Mouse (Mus musculus) CH12.LX (cell line): ENCODE measurements around the gene Ikzf5. TPM values are rescaled to one million over a fixed set of nuclear protein-coding genes. Genes with fewer than 3 reads are reported as not detected.

Experiments
- DNase-seq: peaks from one replicate; pipeline ENCODE4 v3.0.0-alpha.2; 2013; ENCODE audit errors: extremely low read depth
- H3K27ac ChIP-seq: 2 replicates; pipeline ENCODE4 v1.5.1; 2012; ENCODE audit warnings: low read depth, mild to moderate bottlenecking, control low read depth, moderate library complexity; ENCODE audit not compliant: insufficient read depth
- H3K27me3 ChIP-seq: replicated peaks from 2 replicates; pipeline ENCODE3; 2012; ENCODE audit warnings: inconsistent platforms
- H3K36me3 ChIP-seq, 2 experiments: replicated peaks in 1 of 2; 2 replicates each; pipeline versions ENCODE3 to v1.6.1; 2012; ENCODE audit warnings: inconsistent platforms in 1 of 2, low read length in 1 of 2, mild to moderate bottlenecking in 1 of 2, mixed read lengths in 1 of 2, moderate library complexity in 1 of 2; ENCODE audit not compliant: control insufficient read depth in 1 of 2, insufficient read depth in 1 of 2
- H3K4me1 ChIP-seq, 2 experiments: 2 replicates each; pipeline ENCODE4 v1.6.1; 2012; ENCODE audit warnings: inconsistent platforms in 1 of 2, moderate library complexity in 1 of 2; ENCODE audit not compliant: insufficient read depth in 2 of 2, control insufficient read depth in 1 of 2
- H3K4me2 ChIP-seq: 2 replicates; pipeline ENCODE4 v1.6.1; 2012; ENCODE audit warnings: low read depth, mild to moderate bottlenecking, control low read depth; ENCODE audit not compliant: poor library complexity, insufficient read depth, severe bottlenecking
- H3K4me3 ChIP-seq, 3 experiments: fragments of 150-350 bp in 1 of 3; sonication (generic) in 1 of 3; replicated peaks in 1 of 3; 2 replicates each; pipeline versions ENCODE3 to v1.5.1; 2011 to 2012; ENCODE audit warnings: low read depth in 2 of 3, low read length in 2 of 3, mild to moderate bottlenecking in 2 of 3, moderate library complexity in 2 of 3, control low read depth in 1 of 3, improper control_type of control experiment in 1 of 3, inconsistent platforms in 1 of 3, mixed read lengths in 1 of 3; ENCODE audit not compliant: poor library complexity in 1 of 3
- H3K79me2 ChIP-seq: replicated peaks from 2 replicates; pipeline ENCODE4 v1.6.1; 2012; ENCODE audit warnings: mild to moderate bottlenecking, moderate library complexity; ENCODE audit not compliant: control insufficient read depth, poor library complexity, insufficient read depth, severe bottlenecking; ENCODE audit errors: extremely low read depth
- H3K9ac ChIP-seq: 2 replicates; pipeline ENCODE4 v1.6.1; 2012; ENCODE audit warnings: low read depth, mild to moderate bottlenecking, control low read depth, moderate library complexity; ENCODE audit not compliant: insufficient read depth
- H3K9me3 ChIP-seq: replicated peaks from 2 replicates; pipeline ENCODE3; 2012; ENCODE audit warnings: low read length, inconsistent platforms, mixed read lengths
- BHLHE40 ChIP-seq: IDR thresholded peaks from 2 replicates; pipeline ENCODE4 v1.6.1; 2011; ENCODE audit warnings: mild to moderate bottlenecking, low read depth, low read length, improper control_type of control experiment
- CHD2 ChIP-seq: IDR thresholded peaks from 2 replicates; pipeline ENCODE4 v1.6.1; 2011; ENCODE audit warnings: low read length, improper control_type of control experiment
- CTCF ChIP-seq, 2 experiments: IDR thresholded peaks in 1 of 2; conservative IDR thresholded peaks in 1 of 2; 2 replicates each; pipeline ENCODE4 v1.5.1; 2011 to 2012; ENCODE audit warnings: low read depth in 2 of 2, low read length in 2 of 2, improper control_type of control experiment in 1 of 2, inconsistent platforms in 1 of 2, mild to moderate bottlenecking in 1 of 2, moderate library complexity in 1 of 2
- E2F4 ChIP-seq: IDR thresholded peaks from 2 replicates; pipeline ENCODE4 v1.6.1; 2011; ENCODE audit warnings: low read depth, low read length, improper control_type of control experiment; ENCODE audit not compliant: insufficient replicate concordance
- HCFC1 ChIP-seq: IDR thresholded peaks from 2 replicates; pipeline ENCODE4 v1.6.1; 2012; ENCODE audit warnings: low read depth, mild to moderate bottlenecking, inconsistent platforms, low read length, improper control_type of control experiment
- JUN ChIP-seq: IDR thresholded peaks from 2 replicates; pipeline ENCODE4 v1.6.1; 2011; ENCODE audit warnings: low read depth, mild to moderate bottlenecking, low read length, improper control_type of control experiment, moderate library complexity; ENCODE audit not compliant: insufficient read depth
- KAT2A ChIP-seq: IDR thresholded peaks from 2 replicates; pipeline ENCODE4 v1.6.1; 2012; ENCODE audit warnings: low read length, improper control_type of control experiment, inconsistent platforms; ENCODE audit not compliant: insufficient replicate concordance
- MAFK ChIP-seq: IDR thresholded peaks from 2 replicates; pipeline ENCODE4 v1.6.1; 2011; ENCODE audit warnings: low read length, improper control_type of control experiment; ENCODE audit not compliant: insufficient replicate concordance
- MEF2A ChIP-seq: IDR thresholded peaks from 2 replicates; pipeline ENCODE4 v1.6.1; 2014; ENCODE audit warnings: low read depth, mild to moderate bottlenecking, inconsistent platforms, low read length, improper control_type of control experiment, borderline replicate concordance
- MYC ChIP-seq: IDR thresholded peaks from 2 replicates; pipeline ENCODE4 v1.6.1; 2011; ENCODE audit warnings: low read depth, mild to moderate bottlenecking, improper control_type of control experiment, low read length
- NELFE ChIP-seq: IDR thresholded peaks from 2 replicates; pipeline ENCODE4 v1.6.1; 2011; ENCODE audit warnings: low read depth, low read length, improper control_type of control experiment
- NRF1 ChIP-seq: IDR thresholded peaks from 2 replicates; pipeline ENCODE4 v1.6.1; 2014; ENCODE audit warnings: low read depth, mild to moderate bottlenecking, inconsistent platforms, low read length, improper control_type of control experiment, moderate library complexity
- PAX5 ChIP-seq: IDR thresholded peaks from 2 replicates; pipeline ENCODE4 v1.6.1; 2012; ENCODE audit warnings: low read length, inconsistent platforms, mixed read lengths
- RAD21 ChIP-seq: IDR thresholded peaks from 2 replicates; pipeline ENCODE4 v1.6.1; 2011; ENCODE audit warnings: low read depth, mild to moderate bottlenecking, low read length, improper control_type of control experiment, moderate library complexity
- RCOR1 ChIP-seq: conservative IDR thresholded peaks from 2 replicates; pipeline ENCODE4 v1.6.1; 2012; ENCODE audit warnings: low read depth, mild to moderate bottlenecking, inconsistent platforms, low read length, improper control_type of control experiment
- SIN3A ChIP-seq: IDR thresholded peaks from 2 replicates; pipeline ENCODE4 v1.6.1; 2012; ENCODE audit warnings: low read length, improper control_type of control experiment, inconsistent platforms
- SMC3 ChIP-seq: IDR thresholded peaks from 2 replicates; pipeline ENCODE4 v1.6.1; 2011; ENCODE audit warnings: low read depth, low read length, improper control_type of control experiment
- TBP ChIP-seq: conservative IDR thresholded peaks from 2 replicates; pipeline ENCODE4 v1.6.1; 2011; ENCODE audit warnings: low read depth, low read length, improper control_type of control experiment
- TCF12 ChIP-seq: IDR thresholded peaks from 2 replicates; pipeline ENCODE4 v1.6.1; 2014; ENCODE audit warnings: low read depth, mild to moderate bottlenecking, inconsistent platforms, low read length, improper control_type of control experiment
- USF1 ChIP-seq: IDR thresholded peaks from 2 replicates; pipeline ENCODE4 v1.6.1; 2014; ENCODE audit warnings: low read depth, mild to moderate bottlenecking, inconsistent platforms, low read length, improper control_type of control experiment
- ZKSCAN1 ChIP-seq: IDR thresholded peaks from 2 replicates; pipeline ENCODE4 v1.6.1; 2012; ENCODE audit warnings: low read depth, inconsistent platforms, low read length, improper control_type of control experiment, borderline replicate concordance
- ZNF384 ChIP-seq: IDR thresholded peaks from 2 replicates; pipeline ENCODE4 v1.6.1; 2012; ENCODE audit warnings: low read depth, low read length, improper control_type of control experiment, inconsistent platforms
- dilution Hi-C: fragments of 300-500 bp; cut with MboI; formaldehyde crosslinking; loops from 2 replicates; pipeline ENCODE4 v1.14.3; 2020; ENCODE audit warnings: low sequenced_read_pairs; ENCODE audit not compliant: extremely low pct_unique_long_range_greater_than_20kb, extremely low pct_ligation_motif_present
- in situ Hi-C: fragments of 300-500 bp; cut with MboI; formaldehyde crosslinking; loops from 3 replicates; pipeline ENCODE4 v1.14.3; 2019; ENCODE audit warnings: low sequenced_read_pairs, low pct_ligation_motif_present, low pct_unique_long_range_greater_than_20kb, mixed read lengths
- polyA plus RNA-seq: library from polyadenylated mRNA; unstranded; fragments of >175 nt; gene quantifications from 2 replicates; pipeline ENCODE4 v1.2.1, GENCODE M21; 2012; ENCODE audit warnings: low read depth; ENCODE audit not compliant: insufficient read length
- total RNA-seq, 2 experiments: library from RNA; depleted of rRNA; stranded (reverse); fragments of 300-350 nt in 1 of 2; fragments of >200 nt in 1 of 2; gene quantifications; 2 replicates each; pipeline ENCODE4 v1.2.3; 2012 to 2014

Gene Ikzf5
- total and polyA plus RNA-seq, 3 experiments: 4.7 to 18.5 (median 8.1) TPM

DNA sequence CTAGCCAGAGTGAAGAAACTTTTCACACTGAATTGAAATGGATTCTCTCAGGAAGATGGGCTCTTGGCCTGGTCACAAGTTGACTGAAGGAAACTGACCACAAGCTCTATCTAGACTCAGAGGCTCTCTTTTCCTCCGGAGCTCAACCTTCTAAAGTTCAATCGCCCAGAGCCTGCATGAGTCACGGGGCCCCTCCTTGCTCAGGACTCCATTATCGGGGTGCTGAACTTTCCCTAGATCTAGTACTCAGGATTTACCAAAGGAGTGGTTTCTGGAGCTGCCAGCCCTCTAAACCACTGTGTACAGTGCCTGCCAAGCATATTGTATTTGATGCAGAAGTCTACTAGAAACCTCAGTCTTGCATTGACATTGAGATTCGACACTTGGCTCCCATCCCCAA lies 46.4 kb upstream of the Ikzf5 start:
- H3K4me3 ChIP-seq: no peak overlapping the region
- no peak for TF ChIP-seq RAD21
- TF ChIP-seq JUN: no peak
- no peak for TF ChIP-seq HCFC1
- TF ChIP-seq PAX5: no peak
- TF ChIP-seq MYC: no peak
- TF ChIP-seq CHD2: no peak
- TF ChIP-seq E2F4: no peak
- no peak for TF ChIP-seq MAFK
- no peak for TF ChIP-seq SMC3
- TF ChIP-seq TCF12: no peak
- TF ChIP-seq SIN3A: no peak
- TF ChIP-seq KAT2A: no peak
- TF ChIP-seq RCOR1: no peak
- no peak for DNase-seq
- no peaks in the 10 kb centered on the region for H3K79me2 ChIP-seq
- peaks cover 11% of the 10 kb centered on the region for H3K27me3 ChIP-seq
- in situ Hi-C loops (no loop called here), dilution Hi-C loops (no loop called here)
- H3K36me3 ChIP-seq: no peaks in the 10 kb centered on the region
- H3K9ac ChIP-seq: no peak overlapping the region
- no peak overlapping the region for H3K4me2 ChIP-seq
- H3K4me1 ChIP-seq: no peaks in the 10 kb centered on the region
- no peaks in the 10 kb centered on the region for H3K9me3 ChIP-seq
- H3K27ac ChIP-seq: no peak overlapping the region

DNA sequence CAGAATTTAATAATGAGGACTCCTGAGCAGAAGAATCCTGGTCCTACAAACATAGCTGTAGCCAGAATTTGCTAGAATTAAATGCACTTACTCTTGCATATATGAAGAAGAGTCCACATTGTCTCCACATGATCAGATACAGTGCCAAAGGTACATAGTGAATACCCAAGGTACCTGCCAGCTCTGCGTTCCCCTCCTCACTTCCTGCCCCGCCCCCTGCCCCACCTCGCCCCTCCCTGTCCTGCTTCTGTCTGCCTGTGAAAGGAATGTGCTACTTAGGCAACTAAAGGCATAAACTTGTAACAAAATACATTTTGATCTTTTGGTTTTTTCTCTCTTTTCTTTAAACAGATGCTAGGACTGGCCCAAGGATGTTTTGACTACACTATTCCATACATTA lies 26.7 kb upstream of the Ikzf5 start:
- H3K4me1 ChIP-seq: no peaks in the 10 kb centered on the region
- DNase-seq: no peak
- TF ChIP-seq NRF1: no peak
- TF ChIP-seq ZKSCAN1: no peak
- no peak for TF ChIP-seq MEF2A
- TF ChIP-seq CHD2: no peak
- TF ChIP-seq, all 38 proteins: peak for 0
- Histone ChIP-seq H3K9me3 (no peaks in the 10 kb centered on the region), H3K27me3 (no peaks in the 10 kb centered on the region), H3K9ac (no peak overlapping the region), H3K79me2 (no peaks in the 10 kb centered on the region), H3K36me3 (no peaks in the 10 kb centered on the region), H3K27ac (no peak overlapping the region), H3K4me3 (no peak overlapping the region), H3K4me2 (no peak overlapping the region)
- in situ Hi-C loops (no loop called here), dilution Hi-C loops (no loop called here)

GRCm38 (mm10) chr7:131434276-131434675 lies 24.0 kb upstream of the Ikzf5 start:
- TF ChIP-seq CTCF (conservative IDR thresholded peaks at IDR 0.05 in 1 of 2, IDR thresholded peaks at IDR 0.05 in 1 of 2; ENCODE audit: low read depth in 2 of 2, low read length in 2 of 2): peak in 1 of 2 experiments; percentile 54; a peak in 2 of 4 replicates
- no peak for TF ChIP-seq TBP
- TF ChIP-seq USF1: no peak
- TF ChIP-seq SMC3: peak; percentile 32
- no peak for TF ChIP-seq NELFE
- no peak for TF ChIP-seq ZNF384
- TF ChIP-seq MAFK: no peak
- no peak for TF ChIP-seq BHLHE40
- peak; percentile 53 for TF ChIP-seq RAD21
- dilution Hi-C loops: no loop called here
- no peaks in the 10 kb centered on the region for H3K27me3 ChIP-seq

More at GRCm38 (mm10) chr7:131434276-131434675, 24.0 kb upstream of the Ikzf5 start:
- Histone ChIP-seq H3K9ac (no peak overlapping the region), H3K79me2 (no peaks in the 10 kb centered on the region), H3K36me3 (peaks cover 0 to 4% of the 10 kb centered on the region in 2 experiments), H3K4me3 (no peak overlapping the region), H3K27ac (no peak overlapping the region), H3K4me1 (no peaks in the 10 kb centered on the region), H3K4me2 (no peak overlapping the region), H3K9me3 (no peaks in the 10 kb centered on the region)
- DNase-seq: no peak
- in situ Hi-C loops: no loop called here
